Mouse (Mus musculus) kidney, postnatal 25 days (tissue): ENCODE data around the gene Nutm2.
"Not testable (repeated sequence)": the region's sequence is repeated elsewhere in the genome, so short reads cannot be mapped to it uniquely, and the experiment has no call there.

Source experiments
- DNase-seq, 2 experiments: peaks; one replicate each; pipeline ENCODE4 v3.0.0; 2021; ENCODE audit warnings: mixed read lengths in 2 of 2

The Nutm2 gene

DNA sequence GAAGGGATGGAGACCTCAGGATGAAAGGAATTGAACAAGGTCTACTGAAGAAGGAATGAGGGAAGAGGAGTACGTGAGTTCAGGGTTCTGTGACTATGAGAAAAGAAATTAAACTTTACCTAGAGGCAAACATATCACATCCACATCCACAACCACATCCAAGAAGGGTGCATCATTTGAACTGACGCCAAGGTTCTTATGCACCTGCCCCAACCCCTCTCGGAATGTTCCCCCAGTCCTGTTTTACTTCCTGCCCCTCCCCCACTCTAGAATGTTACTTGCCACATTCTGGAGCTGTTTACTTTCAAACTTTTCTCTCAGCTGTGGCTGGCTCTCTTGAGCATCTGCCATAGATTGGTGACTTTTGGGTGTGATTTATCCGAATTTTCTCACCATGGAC lies at the start of gene Nutm2:
TSS of gene Nutm2 (plus strand) at position 301 of the 400 bp plus-strand sequence.
- no peak for DNase-seq

DNA sequence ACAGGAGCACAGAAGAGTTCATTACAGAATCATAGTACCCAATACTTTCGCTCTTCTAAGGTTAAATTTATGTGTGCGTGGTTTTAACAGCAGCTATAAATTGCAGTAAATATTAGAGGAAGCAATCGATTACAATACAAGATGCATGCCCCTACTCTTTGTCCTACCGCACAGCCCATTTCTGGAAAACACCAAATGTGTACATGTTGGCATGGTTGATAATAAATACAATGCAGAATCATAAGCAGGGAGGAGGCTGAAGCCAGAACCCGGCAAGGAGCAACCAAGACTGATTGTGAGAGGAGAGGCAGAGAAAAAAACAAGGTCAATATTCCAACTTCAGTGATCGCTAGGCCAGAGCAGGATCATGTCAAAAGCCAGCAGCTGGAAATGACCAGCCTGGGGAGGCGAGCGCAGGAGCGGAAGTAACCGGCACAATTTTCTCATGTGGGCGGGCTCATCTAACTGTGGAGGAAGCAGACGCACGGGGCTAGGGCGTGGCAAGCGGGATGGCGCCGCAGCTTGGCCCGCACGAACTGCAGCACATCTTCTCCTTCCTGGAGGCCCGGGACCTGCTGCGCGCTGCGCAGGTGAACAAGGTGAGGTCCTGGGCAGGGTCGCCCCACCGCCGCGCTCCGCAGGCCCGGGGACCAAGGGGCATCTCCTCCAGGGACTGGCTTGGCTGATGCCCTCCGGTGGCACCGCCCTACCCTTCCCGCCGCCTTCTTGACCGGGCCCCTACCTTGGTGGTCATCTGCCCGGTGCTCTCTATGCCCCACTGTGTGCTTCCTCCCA lies 49.5 kb upstream of the Nutm2 start, which contains the start of gene Fbxw17:
TSS of gene Fbxw17 (plus strand) at position 476 of the 795 bp plus-strand sequence.
- peak; percentile 77 to 88 for DNase-seq

DNA sequence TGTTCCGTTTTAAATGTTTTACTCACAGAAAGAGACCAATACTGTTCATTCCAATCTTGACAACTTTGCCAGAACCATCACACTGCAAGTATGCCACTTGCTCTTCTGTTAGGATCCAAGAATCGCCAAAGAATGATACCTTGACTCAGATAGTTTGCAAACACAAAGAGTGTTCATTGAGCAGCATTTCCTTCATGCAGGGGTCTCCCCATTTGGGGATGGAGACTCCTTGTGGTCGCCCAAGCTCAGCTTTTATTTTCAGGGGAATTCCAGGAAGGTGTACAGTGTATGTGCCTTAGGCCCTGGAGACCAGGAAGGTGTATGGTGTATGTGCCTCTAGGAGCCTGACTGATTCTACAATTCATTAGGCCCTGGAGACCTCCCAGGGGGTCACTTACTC lies 48.7 kb upstream of the Nutm2 start:
- no peak for DNase-seq

DNA sequence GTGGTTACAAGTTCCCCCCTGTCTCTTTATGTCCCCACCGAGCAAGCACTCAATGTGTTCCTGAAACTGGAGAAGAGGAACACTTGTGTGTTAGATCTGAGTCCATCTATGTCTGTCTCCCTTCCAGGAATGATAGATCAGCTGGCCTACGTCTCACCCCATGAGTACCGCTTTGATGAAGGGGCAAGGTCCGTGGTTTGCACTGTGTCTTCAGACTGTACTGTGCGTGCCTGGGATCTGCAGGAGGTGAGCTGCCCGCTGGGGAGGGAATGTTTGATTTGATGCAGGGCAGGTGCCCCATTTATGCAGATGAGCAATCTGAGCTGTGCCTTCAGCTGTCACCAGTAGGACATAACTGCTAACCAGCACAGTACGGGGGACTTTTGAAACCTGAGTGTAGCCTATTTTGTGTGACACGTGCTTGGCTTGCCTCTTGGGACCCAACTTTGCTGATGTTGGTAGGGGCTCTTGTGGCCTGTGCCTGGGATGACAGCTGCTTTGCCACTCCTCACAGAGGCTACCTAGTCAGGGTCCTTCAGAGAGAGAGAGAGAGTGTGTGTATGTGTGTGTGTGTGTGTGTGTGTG lies 43.4 kb upstream of the Nutm2 start:
- DNase-seq, result peak in 1 of 2 experiments; percentile 56

DNA sequence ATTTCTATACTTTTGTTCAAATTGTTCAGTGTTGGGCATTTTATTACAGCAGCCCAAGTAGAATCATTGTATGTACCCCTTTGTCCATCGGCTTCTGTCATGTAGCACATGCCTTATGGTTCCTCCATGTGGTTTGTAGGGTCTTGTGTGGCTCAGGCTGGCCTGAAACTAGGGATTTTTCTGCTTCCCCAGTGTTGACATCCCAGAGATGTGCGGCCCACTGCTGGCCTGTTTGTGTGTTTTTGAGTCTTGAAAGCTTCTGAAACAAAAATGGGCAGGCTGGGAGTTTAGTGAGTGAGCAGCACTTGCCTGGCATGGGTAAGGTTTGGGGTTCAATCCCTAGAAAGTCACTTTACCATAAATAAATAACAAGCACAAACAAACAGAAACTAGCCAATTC lies 42.6 kb upstream of the Nutm2 start:
- no peak for DNase-seq

DNA sequence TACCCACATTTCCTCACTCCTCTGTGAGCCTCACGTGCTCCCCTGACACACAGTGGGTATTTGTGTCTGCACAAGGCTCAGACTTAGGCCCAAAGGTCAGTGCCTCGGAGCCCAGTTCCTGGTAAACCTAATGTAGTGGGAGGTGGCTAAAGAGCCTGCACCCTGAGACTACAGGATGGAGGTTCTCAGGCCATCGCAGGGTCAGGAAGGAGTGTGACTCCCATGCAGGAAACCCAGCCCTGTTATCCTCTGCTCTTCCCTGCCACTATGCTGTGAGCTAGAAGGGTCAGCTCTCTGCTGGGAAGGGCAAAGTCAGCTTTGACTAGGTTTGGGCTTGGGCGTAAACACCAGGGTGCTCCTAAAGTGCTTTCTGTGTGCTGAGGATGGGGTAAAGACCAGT lies 40.4 kb upstream of the Nutm2 start:
- no peak for DNase-seq

DNA sequence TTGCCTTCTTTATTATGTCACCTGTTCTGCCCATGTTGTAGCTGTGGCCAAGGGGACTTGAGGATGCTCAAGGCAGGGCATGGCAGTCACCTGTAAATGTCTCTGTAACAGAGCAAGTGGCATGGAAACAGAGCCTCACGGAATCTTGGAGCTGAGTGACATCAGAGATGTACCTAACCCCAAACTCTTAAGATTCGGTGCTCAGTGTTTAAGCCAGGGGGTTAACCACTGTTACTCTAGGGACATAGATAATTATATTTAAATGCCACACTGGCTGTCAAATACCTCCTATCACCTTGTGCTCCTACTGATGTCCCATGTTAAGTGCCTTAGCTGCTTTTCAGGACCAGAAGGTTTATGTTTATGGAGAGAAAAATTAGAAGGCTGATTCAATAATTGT lies 23.3 kb upstream of the Nutm2 start, which contains the start of gene Gm47429:
TSS of gene Gm47429 (minus strand) at position 101 of the 400 bp plus-strand sequence.
- no peak for DNase-seq

DNA sequence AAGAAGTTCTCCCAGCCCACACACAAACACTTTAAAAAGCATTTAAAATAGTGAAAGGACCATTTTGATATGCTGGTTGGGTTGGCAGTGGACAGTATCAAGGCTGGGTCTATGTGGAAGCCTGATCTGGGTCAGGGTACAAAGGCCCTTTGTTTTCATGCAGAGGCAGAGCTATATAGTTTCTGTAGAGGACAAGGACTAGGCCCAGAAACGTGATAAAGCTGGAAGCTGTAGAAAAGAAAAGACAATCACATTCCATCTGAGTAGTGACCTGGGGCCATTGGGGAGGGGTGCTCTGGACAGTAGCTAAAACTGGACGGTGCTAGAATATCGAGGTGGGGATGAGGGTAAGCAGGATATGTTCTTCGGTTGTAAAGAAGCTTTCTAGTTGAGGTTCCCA lies 21.8 kb upstream of the Nutm2 start:
- DNase-seq, result no peak

DNA sequence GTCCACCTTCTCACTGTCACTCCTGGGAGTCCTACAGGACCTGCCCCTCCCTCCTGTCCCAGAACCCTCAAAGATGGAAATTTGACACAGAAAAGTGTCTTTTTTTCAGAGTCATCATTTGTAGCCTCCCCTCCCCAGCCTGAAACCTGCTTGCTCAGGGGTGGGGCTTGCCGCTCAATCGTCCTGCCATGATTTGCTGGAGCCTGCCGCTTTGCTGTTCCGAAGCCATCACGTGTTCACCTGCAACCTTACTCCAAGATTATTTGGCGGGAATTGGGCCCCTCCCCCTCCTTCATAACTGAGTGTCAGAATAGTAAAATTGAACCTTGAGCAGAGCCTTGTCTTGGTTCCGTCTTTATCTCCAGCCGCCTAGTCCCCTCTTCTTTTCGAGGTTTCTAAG lies 14.8 kb upstream of the Nutm2 start:
- peak in 1 of 2 experiments; percentile 4 for DNase-seq

DNA sequence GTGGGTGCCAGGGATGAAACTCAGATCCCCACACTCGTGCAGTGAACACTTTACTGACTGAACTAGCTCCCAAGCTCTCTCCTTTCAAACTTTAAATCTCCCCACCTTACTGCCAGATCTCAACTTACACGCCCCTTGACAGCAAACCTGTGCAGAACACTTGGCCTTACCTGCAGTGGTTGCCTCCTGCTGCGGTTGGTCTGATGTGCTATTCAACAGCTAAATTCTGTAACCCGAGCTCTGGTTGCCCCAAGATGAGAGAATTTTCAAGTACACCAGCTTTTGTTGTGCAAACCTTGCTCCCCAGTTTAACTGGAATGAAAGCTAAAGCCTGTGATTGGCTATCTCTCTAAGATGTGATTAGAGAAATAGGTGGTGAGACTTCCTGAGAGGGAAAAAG lies 13.7 kb upstream of the Nutm2 start:
- DNase-seq, result no peak

DNA sequence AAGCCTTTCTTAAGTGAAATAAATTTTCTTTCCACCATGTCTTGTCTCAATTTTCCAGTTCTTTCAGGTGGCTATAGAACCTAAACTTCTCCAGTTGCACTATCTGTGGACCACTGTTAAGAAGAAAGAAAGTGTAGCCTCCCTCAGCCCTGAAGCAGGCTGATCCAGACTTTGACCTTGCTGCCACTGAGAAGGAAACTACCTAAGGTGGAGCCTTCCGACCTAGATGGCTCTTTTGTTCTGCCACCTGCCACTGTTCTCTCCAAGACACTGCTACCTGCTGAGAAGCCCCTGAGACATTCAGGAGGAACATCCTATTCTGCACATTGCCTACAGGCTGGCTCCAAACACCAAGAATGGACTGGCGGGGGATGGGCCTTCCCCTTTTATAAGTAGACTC lies 6.7 kb upstream of the Nutm2 start:
- not testable (repeated sequence) for DNase-seq

DNA sequence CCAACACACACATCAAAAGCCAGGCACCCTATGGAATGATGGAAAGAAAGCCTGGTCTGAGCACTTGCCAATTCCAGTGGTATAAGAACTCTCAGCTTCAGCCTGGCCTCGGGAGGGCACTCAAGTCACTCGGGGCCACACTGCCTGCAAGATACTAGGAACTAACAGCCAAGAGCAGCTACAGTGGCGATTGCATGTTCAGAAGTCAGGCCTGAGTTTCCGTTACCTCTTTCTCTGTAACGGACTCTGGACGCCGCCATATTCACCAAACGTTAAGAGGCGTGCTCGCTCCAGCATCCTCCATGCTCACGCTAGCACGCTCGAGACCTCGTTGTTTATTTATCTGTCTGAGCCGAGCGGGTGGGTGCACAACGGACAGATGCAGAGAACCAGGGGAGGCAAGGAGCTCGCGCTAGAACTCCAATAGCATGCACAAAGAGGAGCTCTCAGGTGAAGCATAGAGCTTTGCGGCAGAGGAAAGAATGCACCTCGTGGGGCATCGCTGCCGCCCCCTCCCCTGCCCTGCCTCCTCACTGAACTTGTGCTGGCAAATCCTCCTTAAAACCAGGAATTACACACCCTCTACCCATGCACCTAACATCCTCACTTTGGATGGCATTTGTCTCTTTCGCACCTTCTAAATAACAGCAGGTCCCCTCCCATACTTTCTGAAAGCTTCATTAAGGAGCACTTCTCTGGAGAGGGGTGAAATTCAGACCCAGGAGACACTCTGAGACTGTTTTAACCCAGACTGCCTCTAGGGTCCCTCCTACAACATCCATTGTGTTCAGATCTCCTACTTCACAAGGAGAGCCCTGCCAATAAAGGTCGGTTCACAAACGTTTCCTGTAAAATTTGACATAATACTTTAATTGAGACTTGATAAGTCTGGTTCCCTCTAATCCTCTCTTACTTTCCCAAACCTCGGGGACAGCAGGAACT lies 2.2 kb upstream of the Nutm2 start:
- DNase-seq, result peak; percentile 27 to 48

DNA sequence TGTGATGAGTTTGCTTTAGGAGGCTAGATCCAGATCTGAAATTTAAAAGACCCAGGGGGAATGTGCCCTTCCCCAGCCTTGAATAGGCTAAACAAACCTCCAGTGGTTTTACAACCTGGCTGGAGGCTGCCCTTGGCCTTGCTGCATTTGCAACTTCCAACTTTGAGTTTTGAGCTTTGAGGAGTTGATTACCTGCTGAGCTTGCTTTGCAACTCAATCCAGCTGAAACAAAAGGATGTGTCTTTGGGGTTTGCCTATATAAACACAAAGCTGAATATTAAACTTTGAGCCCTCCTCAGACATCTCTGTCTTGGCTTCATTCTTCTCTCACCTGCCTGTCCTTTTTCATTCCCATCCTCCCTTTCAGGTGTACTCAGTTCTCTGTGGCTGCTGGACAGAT lies 21.4 kb downstream of the Nutm2 start:
- DNase-seq, result not testable (repeated sequence)

DNA sequence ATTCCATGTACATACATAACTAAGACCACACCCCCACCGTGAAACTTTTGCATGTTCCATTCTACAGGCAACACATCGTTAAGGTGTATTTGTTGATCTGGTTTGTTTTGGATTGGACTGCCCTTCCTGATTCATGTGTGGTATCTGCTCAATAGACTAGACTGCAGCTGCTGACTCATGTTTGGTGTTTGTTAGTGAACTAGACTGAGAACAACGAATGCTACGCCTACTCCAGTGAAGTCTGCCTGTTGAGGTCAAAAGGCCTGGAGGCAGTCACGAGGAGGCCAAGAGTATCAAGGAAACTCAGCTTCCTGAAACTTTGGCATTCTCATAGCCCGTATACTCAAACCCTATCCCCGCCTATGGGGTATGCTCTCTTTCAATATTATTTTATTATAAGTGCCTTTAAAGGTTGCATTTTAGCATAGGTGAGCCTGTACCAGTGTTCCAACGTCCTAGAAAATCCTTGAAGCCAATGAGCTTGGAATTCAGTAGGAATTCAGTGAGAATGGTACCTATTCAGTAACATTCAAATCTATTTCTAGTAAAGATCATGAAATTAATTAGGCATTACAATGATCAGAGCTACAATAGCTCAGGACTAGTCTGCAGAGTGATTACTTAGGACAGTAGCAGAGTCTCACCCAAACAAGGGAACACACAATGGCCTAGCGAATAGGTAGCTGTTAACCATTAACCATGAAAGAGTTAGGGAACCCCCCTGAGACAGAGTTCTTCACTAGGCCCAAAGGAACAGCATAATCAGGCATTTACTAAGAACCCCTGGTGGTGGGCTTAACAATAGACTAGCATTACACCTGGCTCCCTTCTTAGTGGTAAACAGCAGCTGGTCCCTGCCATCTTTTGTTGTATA lies 43.6 kb downstream of the Nutm2 start:
- peak; percentile 7 to 42 for DNase-seq
